Mouse (Mus musculus) intestine, embryonic 16.5 days (tissue): ENCODE results near the gene Rbfox2. TPM values are rescaled to one million over a fixed set of nuclear protein-coding genes. Genes with fewer than 3 reads are reported as not detected.
A peak's percentile ranks its signal among the peaks of the same experiment; 100 is the strongest.

Experiments used
- ATAC-seq: fragments of 200-750 bp; cut with Nextera tagmentation; 2 replicates; pipeline ENCODE4 v1.8.0; 2017; ENCODE audit warnings: moderate TSS enrichment, moderate library complexity
- H3K27ac ChIP-seq: fragments of 300-500 bp; sonication (generic); 2 replicates; pipeline ENCODE4 v1.5.1; 2014; ENCODE audit warnings: mild to moderate bottlenecking, low read length
- H3K27me3 ChIP-seq: fragments of 300-500 bp; sonication (generic); replicated peaks from 2 replicates; pipeline ENCODE4 v1.6.1; 2014; ENCODE audit warnings: low read length, control low read depth, mixed read lengths; ENCODE audit not compliant: control insufficient read depth, insufficient read depth
- H3K36me3 ChIP-seq: fragments of 300-500 bp; sonication (generic); 2 replicates; pipeline ENCODE4 v1.6.1; 2014; ENCODE audit warnings: low read length, control low read depth; ENCODE audit not compliant: control insufficient read depth, insufficient read depth
- H3K4me1 ChIP-seq: fragments of 300-500 bp; sonication (generic); 2 replicates; pipeline ENCODE4 v1.6.1; 2014; ENCODE audit warnings: low read length, control low read depth, mixed read lengths; ENCODE audit not compliant: control insufficient read depth, insufficient read depth
- H3K4me2 ChIP-seq: fragments of 300-500 bp; sonication (generic); 2 replicates; pipeline ENCODE4 v1.6.1; 2014; ENCODE audit warnings: low read depth, low read length, control low read depth
- H3K4me3 ChIP-seq: fragments of 300-500 bp; sonication (generic); 2 replicates; pipeline ENCODE4 v1.5.1; 2014; ENCODE audit warnings: mild to moderate bottlenecking, low read length
- H3K9ac ChIP-seq: fragments of 300-500 bp; sonication (generic); 2 replicates; pipeline ENCODE4 v1.6.1; 2014; ENCODE audit warnings: low read depth, low read length
- H3K9me3 ChIP-seq: fragments of 300-500 bp; sonication (generic); 2 replicates; pipeline ENCODE4 v1.6.1; 2016; ENCODE audit warnings: low read length, control low read depth; ENCODE audit not compliant: control insufficient read depth
- WGBS: fragments of 180-500 bp; shearing (Covaris S2); extraction: QIAGEN DNeasy Blood & Tissue Kit; methylation state at CpG from one replicate; pipeline ENCODE4 v1.1.7; 2014; 5-methylcytosine and 5-hydroxymethylcytosine counted together
- polyA plus RNA-seq: library from polyadenylated mRNA; unstranded; fragments of >200 nt; fragmentation: Nextera tagmentation; extraction: Ambion mirVana; gene quantifications from 2 replicates; pipeline ENCODE4 v1.2.1, GENCODE M21; 2015

Rbfox2 gene
- polyA plus RNA-seq, 1 experiment from 2014 or later, result 31.5 TPM

DNA sequence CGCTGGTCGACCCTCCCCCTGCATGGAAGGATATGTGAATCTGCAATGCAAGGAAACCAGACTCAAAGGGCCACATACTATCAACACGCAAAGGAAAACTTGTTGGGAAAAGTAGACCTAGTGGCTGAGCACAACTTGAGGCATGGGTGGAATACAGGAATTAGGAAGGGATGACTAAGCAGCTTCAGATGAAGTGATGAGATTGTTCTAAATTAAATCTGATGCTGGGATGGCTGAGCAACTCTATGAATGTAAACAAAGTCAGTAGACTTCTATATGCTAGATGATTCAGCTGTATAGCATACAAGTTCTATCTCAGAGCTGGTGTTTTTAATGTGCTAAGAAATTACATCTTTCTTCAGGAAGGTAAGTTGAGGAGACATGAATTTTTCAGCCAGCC, 88.8 kb downstream of the Rbfox2 start:
- Histone ChIP-seq H3K27ac (no peak overlapping the region), H3K9me3 (no peaks in the 10 kb centered on the region), H3K4me3 (no peak overlapping the region), H3K27me3 (no peaks in the 10 kb centered on the region), H3K4me1 (peaks cover 28% of the 10 kb centered on the region), H3K4me2 (no peak overlapping the region), H3K9ac (no peak overlapping the region), H3K36me3 (no peaks in the 10 kb centered on the region)
- 90% methylated on average over 3 of the region's 3 CpGs for WGBS
- no peak for ATAC-seq

- H3K4me2 ChIP-seq, result no peak overlapping the region
- no peaks in the 10 kb centered on the region for H3K9me3 ChIP-seq
- H3K4me1 ChIP-seq, result peaks cover 31% of the 10 kb centered on the region
- H3K9ac ChIP-seq, result no peak overlapping the region
- H3K4me3 ChIP-seq, result no peak overlapping the region
- no peak for ATAC-seq
- H3K27ac ChIP-seq, result no peak overlapping the region
- no peaks in the 10 kb centered on the region for H3K27me3 ChIP-seq
- H3K36me3 ChIP-seq, result no peaks in the 10 kb centered on the region
- WGBS, result 48% methylated on average over 1 of the region's 1 CpGs
Measured at GRCm38 (mm10) chr15:77217523-77217922, 89.3 kb downstream of the Rbfox2 start.

GRCm38 (mm10) chr15:77216704-77217103, 90.1 kb downstream of the Rbfox2 start:
- H3K9ac ChIP-seq, result 0 out of 2 replicates have a peak overlapping the region, but pooled peaks have one; percentile 25
- H3K27ac ChIP-seq, result no peak overlapping the region
- no peaks in the 10 kb centered on the region for H3K36me3 ChIP-seq
- ATAC-seq, result no peak
- H3K4me1 ChIP-seq, result peaks cover 34% of the 10 kb centered on the region
- H3K4me2 ChIP-seq, result no peak overlapping the region
- WGBS, result 71% methylated on average over 6 of the region's 6 CpGs
- no peaks in the 10 kb centered on the region for H3K27me3 ChIP-seq
- no peak overlapping the region for H3K4me3 ChIP-seq
- H3K9me3 ChIP-seq, result no peaks in the 10 kb centered on the region

DNA sequence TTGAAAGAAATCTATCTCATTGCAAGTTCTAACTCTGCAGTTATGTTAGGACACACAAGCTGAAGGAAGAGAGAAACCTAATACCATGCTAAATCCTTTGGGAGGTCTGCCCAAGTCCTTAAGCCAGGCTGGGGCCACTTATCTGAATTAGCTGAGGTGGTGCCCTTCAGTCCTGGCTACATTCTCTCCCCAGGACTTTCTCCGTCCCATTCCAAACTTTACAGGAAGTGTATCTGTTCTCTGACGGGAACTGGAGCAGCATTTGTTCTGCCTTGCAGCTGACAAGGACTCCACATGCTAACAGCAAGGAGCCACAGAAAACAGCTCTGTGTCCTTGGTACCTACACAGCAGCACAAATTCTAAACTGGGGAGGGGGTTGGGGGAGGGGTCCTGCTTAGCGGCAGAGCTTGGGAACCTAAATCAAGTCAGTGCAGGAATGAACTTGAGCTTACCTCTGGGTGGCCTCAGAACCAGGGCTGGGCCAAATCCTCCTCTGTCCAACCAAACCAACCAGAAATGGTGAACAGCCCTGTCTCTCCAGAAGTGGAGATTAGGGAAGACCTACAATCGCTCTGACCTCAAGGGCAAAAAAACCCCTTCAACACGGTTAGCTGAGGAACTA, 91.5 kb downstream of the Rbfox2 start:
- H3K9ac ChIP-seq, result no peak overlapping the region
- H3K4me1 ChIP-seq, result peaks cover 34% of the 10 kb centered on the region
- H3K27ac ChIP-seq, result peak overlapping the region; percentile 79
- no peak overlapping the region for H3K4me2 ChIP-seq
- H3K27me3 ChIP-seq, result no peaks in the 10 kb centered on the region
- WGBS, result 18% methylated on average over 5 of the region's 5 CpGs
- no peaks in the 10 kb centered on the region for H3K9me3 ChIP-seq
- no peak for ATAC-seq
- no peak overlapping the region for H3K4me3 ChIP-seq
- H3K36me3 ChIP-seq, result no peaks in the 10 kb centered on the region

DNA sequence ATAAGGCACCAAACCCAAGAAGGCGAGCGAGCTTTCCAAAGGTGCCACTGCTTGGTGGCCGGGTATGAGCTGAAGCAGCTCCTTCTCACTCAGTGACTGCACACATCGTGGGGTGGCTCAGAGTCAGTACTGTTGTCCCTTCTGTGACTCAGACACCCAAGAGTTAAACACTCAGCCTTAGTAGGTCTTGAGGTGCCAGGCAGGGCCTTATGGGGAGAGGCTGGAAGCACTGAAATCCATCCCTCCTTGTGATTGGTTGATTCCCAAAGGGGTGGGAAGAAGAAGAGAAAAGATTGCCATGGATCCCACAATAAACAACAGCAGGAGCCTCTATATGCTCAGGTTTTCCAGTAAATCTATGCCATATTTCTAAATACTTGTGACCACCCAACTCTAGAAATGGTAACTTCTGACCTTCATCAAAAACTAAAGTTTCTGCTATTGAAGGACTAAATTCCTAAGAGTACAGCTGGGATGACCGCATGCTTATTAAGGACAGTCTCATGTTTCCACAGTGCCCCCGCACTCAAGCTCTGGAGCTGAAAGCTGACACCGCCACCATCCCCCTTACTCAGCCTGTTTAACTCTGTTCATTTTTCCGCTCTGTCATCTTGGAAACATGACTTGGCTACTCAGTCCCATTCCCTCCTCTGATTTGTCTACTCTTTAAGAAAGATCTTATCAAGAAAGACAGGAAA, 92.2 kb downstream of the Rbfox2 start:
- peak overlapping the region; percentile 50 for H3K27ac ChIP-seq
- H3K4me1 ChIP-seq, result peaks cover 31% of the 10 kb centered on the region

GRCm38 (mm10) chr15:77213829-77214228, 93.0 kb downstream of the Rbfox2 start:
- Histone ChIP-seq H3K27me3 (no peaks in the 10 kb centered on the region), H3K4me1 (peaks cover 31% of the 10 kb centered on the region), H3K27ac (no peak overlapping the region), H3K4me2 (no peak overlapping the region), H3K4me3 (no peak overlapping the region), H3K9ac (no peak overlapping the region), H3K36me3 (no peaks in the 10 kb centered on the region), H3K9me3 (no peaks in the 10 kb centered on the region)
- WGBS, result 39% methylated on average over 5 of the region's 5 CpGs
- ATAC-seq, result no peak

More for the DNA sequence above, 92.2 kb downstream of the Rbfox2 start:
- H3K4me3 ChIP-seq, result no peak overlapping the region
- H3K36me3 ChIP-seq, result no peaks in the 10 kb centered on the region
- H3K27me3 ChIP-seq, result no peaks in the 10 kb centered on the region
- no peaks in the 10 kb centered on the region for H3K9me3 ChIP-seq
- no peak overlapping the region for H3K9ac ChIP-seq
- no peak overlapping the region for H3K4me2 ChIP-seq
- WGBS, result 52% methylated on average over 8 of the region's 8 CpGs
- peak; percentile 77 for ATAC-seq

DNA sequence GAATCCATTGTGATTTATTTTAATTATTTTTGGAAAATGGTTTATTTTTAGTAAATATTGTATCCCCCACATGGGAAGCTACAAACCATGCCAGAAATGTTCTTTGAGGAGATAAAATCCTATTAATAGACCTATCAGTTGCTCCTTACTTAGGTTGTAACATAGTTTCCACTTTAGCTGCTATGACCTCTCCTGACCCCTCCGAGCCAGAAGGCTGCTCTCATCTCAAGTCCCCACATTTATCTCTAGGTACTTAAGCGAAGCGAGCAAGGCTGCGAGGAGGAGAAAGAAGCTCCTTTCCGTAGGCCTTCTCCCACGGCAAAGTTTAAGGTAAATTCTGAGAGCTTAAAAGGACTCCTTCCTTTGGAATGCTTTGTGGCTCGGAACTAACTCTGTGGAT, 94.0 kb downstream of the Rbfox2 start:
- Histone ChIP-seq H3K27ac (no peak overlapping the region), H3K4me1 (peaks cover 31% of the 10 kb centered on the region)
- 58% methylated on average over 7 of the region's 7 CpGs for WGBS

DNA sequence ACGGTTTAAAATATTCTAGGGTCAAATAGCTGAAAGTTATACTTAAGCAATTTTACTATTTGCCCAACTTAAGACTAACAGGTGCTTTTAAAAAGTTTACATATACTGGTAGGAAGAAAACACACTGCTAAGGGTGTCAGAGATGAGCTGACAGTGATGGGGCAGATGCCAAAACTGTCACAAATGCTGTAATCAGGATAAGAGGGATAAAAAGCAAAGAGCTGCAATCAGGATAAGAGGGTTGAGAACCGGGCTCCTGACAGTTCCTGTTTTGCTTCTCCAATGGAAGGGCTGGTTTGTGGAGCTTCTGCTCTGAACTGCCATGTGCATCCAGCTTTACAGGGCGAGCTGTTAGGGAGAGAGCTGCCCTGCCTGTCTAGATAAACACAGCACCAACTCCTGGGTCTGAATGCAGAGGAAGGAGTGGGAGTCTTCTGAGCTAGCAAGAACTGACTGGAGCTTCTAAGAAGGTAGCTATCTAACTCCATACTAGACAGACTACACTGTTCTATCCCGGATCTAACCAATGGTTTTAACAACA, 94.5 kb downstream of the Rbfox2 start:
- 56% methylated on average over 4 of the region's 4 CpGs for WGBS
- H3K27ac ChIP-seq, result no peak overlapping the region
- H3K36me3 ChIP-seq, result no peaks in the 10 kb centered on the region
- H3K4me2 ChIP-seq, result no peak overlapping the region
- no peak overlapping the region for H3K4me3 ChIP-seq
- H3K9ac ChIP-seq, result no peak overlapping the region
- H3K4me1 ChIP-seq, result peaks cover 31% of the 10 kb centered on the region
- no peaks in the 10 kb centered on the region for H3K27me3 ChIP-seq
- ATAC-seq, result no peak
- no peaks in the 10 kb centered on the region for H3K9me3 ChIP-seq

More for the DNA sequence above, 94.0 kb downstream of the Rbfox2 start:
- Histone ChIP-seq H3K4me2 (no peak overlapping the region), H3K36me3 (no peaks in the 10 kb centered on the region), H3K4me3 (no peak overlapping the region), H3K9me3 (no peaks in the 10 kb centered on the region), H3K9ac (no peak overlapping the region), H3K27me3 (no peaks in the 10 kb centered on the region)
- ATAC-seq, result no peak

DNA sequence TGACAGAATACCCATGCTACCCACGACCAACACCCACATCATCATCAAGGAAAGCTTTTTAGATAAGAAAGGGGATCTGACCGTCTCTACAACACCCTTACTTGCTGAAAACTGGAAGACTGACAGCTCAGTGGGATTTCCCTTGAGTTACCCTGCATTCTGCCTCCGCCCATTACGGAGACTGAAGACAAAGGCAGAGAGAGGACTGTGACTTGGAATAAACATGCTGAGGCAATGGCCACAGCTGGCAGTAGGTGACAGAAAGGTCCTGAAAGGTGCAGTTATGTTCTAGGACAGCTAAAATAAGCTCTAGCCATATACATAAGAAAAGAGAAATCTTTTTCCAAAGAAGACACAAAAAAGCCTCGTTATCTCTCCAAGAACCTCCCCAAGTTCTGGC, 99.8 kb downstream of the Rbfox2 start:
- Histone ChIP-seq H3K9me3 (no peaks in the 10 kb centered on the region), H3K27ac (no peak overlapping the region), H3K4me2 (no peak overlapping the region), H3K4me1 (peaks cover 34% of the 10 kb centered on the region), H3K36me3 (no peaks in the 10 kb centered on the region), H3K4me3 (no peak overlapping the region), H3K27me3 (no peaks in the 10 kb centered on the region), H3K9ac (no peak overlapping the region)
- 72% methylated on average over 5 of the region's 5 CpGs for WGBS
- no peak for ATAC-seq
